Mouse (Mus musculus) activated CD4-positive, CD25-positive, alpha-beta regulatory T cell, adult 4 months (primary cell): ENCODE data around the gene Tfpi. TPM values are rescaled to one million over a fixed set of nuclear protein-coding genes. Genes with fewer than 3 reads are reported as not detected.

ENCODE experiments used
- ATAC-seq: one replicate; pipeline ENCODE4 v1.8.0; 2017
- polyA plus RNA-seq, 2 experiments: library from polyadenylated mRNA; unstranded; fragments of 100-300 nt; shearing (Covaris generic); gene quantifications; one replicate each; pipeline ENCODE4 v1.2.1; 2017

Gene Tfpi
- polyA plus RNA-seq, 2 experiments from 2014 or later = 1.4 to 6.1 TPM

DNA sequence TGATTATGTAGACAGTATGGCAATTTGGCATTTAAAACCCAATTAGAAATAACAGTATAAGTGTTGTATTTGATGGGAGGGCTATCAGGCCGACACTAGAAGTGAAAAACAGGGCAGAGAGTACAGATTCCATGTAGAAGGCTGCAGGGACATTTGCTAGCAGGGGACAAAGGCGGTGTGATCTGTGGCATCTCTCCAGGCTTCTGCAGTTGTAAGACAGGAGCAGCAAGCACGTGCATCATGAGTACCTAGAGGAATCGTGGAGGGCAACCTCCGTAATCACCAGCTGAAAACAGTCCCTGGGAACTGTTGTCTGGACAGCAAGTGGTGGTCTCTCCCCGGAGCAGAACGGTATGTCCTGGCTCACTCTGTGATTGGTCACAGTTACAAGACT is 88.6 kb downstream of the Tfpi start:
- no peak for ATAC-seq

- ATAC-seq = no peak
Measured at GRCm38 (mm10) chr2:84387394-84388022, 89.1 kb downstream of the Tfpi start.

DNA sequence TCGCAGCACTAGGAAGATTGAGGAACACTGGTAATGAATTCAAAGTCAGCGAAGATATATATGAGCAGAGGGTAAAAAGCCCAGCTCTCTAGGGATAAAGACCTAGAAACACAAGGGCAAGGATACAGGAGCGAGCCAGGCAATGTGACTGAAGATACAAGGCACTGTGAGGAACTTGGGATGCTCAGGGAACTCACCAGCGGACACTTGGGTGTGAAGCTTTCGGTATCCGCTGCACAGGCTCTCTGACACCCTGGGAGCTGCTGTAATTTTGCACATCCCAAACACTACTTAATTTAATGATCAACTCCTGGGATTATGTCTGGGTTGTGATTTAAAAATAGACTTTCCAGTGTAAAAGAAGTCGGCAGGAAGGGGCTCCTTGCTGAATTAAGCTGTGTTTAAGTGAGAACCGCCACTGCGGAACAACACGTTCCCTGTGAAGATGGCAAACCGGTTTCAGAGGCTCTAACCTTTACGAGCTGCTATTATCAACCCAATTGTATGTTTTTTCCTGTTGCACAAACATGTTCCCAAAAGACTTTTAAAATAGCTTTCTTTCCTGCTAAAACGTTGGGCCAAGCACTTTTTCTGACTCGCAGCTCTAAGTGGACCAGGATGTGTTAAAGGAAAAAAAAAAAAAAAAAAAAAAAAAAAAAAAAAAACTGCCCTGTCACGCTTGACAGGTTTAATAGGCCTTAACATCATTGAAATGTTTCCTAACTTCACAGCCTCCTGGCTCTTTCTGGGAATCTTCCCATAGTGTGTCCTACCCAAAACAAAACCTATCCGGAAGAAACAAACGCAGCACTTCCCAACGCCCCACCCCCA is 89.8 kb downstream of the Tfpi start:
- no peak for ATAC-seq

DNA sequence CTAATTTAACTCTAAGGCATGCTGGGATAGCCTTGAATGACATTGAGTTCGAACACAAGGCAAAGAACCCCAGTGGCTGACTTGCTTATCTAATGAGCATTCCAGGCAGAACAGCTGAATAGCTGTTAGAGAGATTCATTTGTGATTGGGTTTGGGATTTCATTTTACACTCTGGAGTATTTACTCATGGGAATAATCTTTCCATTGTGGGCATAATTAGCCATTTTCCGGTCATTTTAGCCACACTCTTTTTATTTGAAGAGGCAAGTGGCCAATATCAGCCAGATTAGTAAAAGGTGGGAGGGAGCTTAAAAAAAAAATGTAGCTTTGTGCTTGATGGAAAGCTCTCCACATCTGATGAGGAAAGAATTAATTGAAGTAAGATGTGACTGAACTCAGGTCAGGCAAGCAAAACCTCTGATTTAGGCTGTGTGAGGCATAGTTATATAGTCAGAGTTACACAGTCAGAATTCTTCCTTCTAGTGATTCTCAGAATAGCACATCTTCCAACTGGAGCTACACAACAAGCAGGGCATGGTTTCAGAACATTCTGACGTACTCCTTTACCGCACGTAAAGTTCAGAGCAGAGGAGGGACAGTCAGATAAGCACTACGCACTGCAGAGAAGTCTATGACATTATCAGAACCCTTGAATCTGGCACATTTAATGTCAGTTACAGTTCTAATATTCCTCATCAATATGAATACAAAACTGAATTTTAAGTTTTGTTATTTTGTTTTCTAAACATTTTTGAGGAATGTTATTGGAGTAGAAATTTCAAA is 91.5 kb downstream of the Tfpi start:
- no peak for ATAC-seq

DNA sequence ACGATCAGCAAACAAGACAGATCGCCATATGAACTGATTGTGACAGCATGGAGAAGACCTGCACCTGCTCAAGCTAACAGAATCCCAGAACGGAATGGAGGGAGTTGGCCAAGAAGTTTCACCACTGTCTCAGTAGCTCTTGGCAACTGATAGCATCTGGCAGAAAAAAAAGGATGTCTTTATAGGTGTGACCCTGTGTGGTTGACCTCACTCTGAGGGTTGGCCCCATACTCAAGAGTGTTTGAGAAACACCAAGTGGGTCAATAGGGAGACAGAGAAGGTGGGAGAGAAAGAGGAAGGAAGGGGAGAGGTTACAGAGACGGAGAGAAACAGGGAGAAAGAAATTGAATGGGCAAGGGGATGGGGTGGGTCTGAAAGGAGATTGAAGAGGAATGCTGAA is 92.7 kb downstream of the Tfpi start:
- no peak for ATAC-seq

Other genes with a start within 250 kb of the Tfpi start
- 10 to 100 TPM; 24.9 to 26.1 TPM for gene Calcrl, start 51.4 kb downstream of the Tfpi start, polyA plus RNA-seq
- gene Ctnnd1, start 174.0 kb upstream of the Tfpi start, polyA plus RNA-seq = under 1 TPM; 0.29 to 0.67 TPM
- under 1 TPM; 0.15 to 0.53 TPM for gene Btbd18, start 182.3 kb upstream of the Tfpi start, polyA plus RNA-seq
- gene Selenoh, start 194.0 kb upstream of the Tfpi start, polyA plus RNA-seq = 100 to 1,000 TPM; 152 to 184 TPM
- not detected for gene Gm28635, start 201.3 kb upstream of the Tfpi start, polyA plus RNA-seq
- 10 to 100 TPM; 16.9 to 17.8 TPM for gene Med19, start 201.6 kb upstream of the Tfpi start, polyA plus RNA-seq
- gene Tmx2, start 202.4 kb upstream of the Tfpi start, polyA plus RNA-seq = 100 to 1,000 TPM; 108 to 124 TPM
- gene Zdhhc5, start 238.4 kb upstream of the Tfpi start, polyA plus RNA-seq = 10 to 100 TPM; 13.7 to 14.5 TPM